Mouse (Mus musculus) v-Abl transformed pro-B cells (cell line): ENCODE results near the gene Rhox3a.
"Not testable (repeated sequence)": the region's sequence is repeated elsewhere in the genome, so short reads cannot be mapped to it uniquely, and the experiment has no call there.

Experiments used
- in situ Hi-C, 2 experiments: fragments of 400-800 bp; cut with MboI; formaldehyde crosslinking; loops; one replicate each; pipeline ENCODE4 v1.15.1; 2025; ENCODE audit not compliant: unreplicated experiment in 2 of 2

The Rhox3a gene

GRCm38 (mm10) chrX:37249619-37250018, at the start of gene Rhox3a:
Gene Rhox3a (plus strand): TSS chrX:37249919.
- in situ Hi-C loops = not testable (repeated sequence)

- in situ Hi-C loops = no loop called here
These were observed 38.8 kb upstream of the Rhox3a start, which contains the start of gene Gm9 for GRCm38 (mm10) chrX:37210941-37211340. Gene Gm9 (minus strand): TSS chrX:37211041.

DNA sequence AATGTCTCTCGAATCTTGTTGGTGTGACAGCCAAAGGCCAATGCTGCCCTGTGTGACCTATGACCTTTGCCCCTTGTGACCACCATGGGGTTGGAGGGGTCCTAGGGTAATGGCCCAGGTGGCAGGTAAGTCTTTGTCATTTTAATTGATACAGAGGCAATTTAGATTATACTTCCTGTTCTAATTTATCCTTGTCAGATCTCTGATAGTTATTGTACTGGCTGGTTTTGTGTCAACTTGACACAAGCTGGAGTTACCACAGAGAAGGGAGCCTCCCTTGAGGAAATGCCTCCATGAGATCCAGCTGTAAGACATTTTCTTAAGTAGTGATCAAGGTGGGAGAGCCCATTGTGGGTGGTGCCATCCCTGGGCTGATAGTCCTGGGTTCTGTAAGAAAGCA, 27.6 kb upstream of the Rhox3a start, which contains the start of gene Rhox1:
Gene Rhox1, minus strand, starts transcription at position 101 of the 400 bp plus-strand sequence.
- in situ Hi-C loops = not testable (repeated sequence)

DNA sequence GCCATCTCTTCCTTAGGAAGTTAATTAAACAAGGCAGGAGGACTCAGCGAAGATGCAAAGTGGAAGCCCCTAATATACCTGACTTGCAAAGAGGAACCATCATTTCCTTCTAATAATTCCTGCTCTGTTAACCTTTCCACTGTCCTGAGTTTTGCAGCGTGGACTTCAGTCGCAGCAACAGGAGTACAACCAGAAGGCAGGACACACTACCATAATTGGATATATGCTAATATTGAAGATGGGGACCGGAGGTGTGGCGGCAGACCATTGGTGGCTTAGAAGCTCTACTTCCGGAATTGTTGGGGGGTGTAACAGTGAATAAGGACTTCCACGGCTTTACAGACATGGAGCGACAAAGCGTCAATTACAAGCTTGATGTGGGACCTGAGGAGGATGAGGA, 5.0 kb upstream of the Rhox3a start, which contains the start of gene Rhox2a:
Gene Rhox2a, plus strand, starts transcription at position 301 of the 400 bp plus-strand sequence.
- in situ Hi-C loops = not testable (repeated sequence)

DNA sequence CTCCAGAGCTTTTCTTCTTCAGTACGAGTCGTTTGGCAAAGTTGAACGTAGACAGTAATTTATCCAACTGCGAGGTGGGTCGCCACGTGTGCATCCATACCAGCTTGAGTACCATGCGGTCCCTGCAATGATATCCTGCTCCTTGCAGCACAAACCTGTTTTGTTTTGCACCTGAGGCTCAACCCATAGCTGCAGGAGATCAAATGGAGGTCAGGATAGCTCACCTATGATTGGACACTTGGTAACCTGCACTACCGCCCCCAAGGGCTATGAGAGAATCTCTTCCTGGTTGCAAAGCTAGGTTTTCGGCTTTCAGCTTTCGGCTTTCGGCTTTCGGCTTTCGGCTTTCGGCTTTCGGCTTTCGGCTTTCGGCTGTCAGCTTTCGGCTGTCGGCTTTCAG, 15.3 kb downstream of the Rhox3a start, which contains the start of gene Rhox4a:
Gene Rhox4a, plus strand, starts transcription at position 301 of the 400 bp plus-strand sequence.
- in situ Hi-C loops = not testable (repeated sequence)
